Mouse (Mus musculus) skeletal muscle tissue, adult 2 months (tissue): ENCODE measurements at regions not wholly inside any gene's neighbourhood (a gene's known extent, or its start where the extent isn't known, plus 50 kb on each side); places are given as distances from the start of the nearest gene placed in this dataset.

Experiments
- DNase-seq: peaks from one replicate; pipeline ENCODE4 v3.0.0-alpha.2; 2012; ENCODE audit warnings: low read depth, low spot score

DNA sequence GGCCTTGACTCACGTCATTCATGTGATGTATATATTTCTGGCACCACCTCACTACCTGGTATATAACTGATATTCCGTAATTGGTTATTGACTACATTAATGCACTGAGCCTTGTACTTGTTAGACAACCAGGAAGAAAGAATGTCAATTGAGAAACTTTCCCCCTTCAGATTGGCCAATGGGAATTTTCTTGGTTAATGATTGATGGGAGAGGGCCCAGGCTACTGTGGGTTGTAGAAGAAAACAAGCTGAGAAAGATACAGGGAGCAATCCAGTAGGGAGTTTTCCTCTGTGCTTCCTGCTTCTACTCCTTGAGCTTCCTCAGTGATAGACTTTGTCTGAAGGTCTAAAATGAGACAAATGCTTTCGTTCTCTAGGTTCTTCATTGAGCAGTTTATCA, 1866.1 kb upstream of the Lrrc6 start:
- DNase-seq: no peak

- DNase-seq: peak; percentile 99
Measured at GRCm38 (mm10) chr15:68363058-68363735, 1862.5 kb upstream of the Lrrc6 start.

GRCm38 (mm10) chr15:68362081-68363057, 1861.7 kb upstream of the Lrrc6 start:
- DNase-seq: peak; percentile 54

DNA sequence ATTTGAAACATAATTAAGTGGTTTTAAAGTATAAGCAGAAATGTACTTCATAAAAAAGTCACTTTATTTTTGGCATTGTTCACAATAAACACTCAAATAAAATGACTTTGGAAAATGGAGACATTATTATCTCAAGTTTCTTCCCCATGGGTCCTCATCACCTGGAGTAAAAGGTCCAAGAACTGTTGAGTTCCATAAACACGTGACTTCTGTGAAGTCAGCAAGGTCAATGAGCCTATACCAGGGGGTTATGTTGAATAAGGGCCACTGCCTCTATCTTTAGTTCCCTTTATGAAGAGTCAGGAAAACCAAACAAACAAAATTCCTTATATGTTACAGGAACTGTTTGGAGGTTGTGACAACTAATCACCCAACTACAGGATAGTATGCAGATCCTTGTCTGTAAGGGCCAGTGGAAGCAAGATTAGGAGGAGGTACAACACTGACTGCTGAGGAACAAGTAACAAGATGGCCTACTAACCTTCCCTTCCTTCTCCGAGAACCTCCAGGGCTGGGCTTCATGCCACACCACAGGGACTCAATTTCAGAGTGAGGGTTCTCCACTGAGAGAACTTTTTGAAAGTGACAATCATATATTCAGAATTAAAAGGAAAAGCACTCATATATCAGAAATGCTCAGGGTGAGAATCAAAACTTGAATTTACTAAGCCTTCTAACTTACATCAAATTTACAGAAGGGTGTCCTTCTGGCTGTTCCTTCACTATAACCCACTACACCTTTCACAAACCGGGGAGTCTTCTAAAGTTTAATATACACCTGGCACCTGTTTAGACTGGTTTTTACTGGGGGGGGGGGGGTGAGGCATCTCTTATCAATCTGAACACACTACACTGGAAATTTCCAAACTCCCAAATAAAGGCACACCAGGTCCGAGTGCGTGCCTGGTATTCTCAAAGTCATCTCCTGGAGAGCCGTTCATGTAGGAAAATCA, 1860.5 kb upstream of the Lrrc6 start:
- DNase-seq: no peak

DNA sequence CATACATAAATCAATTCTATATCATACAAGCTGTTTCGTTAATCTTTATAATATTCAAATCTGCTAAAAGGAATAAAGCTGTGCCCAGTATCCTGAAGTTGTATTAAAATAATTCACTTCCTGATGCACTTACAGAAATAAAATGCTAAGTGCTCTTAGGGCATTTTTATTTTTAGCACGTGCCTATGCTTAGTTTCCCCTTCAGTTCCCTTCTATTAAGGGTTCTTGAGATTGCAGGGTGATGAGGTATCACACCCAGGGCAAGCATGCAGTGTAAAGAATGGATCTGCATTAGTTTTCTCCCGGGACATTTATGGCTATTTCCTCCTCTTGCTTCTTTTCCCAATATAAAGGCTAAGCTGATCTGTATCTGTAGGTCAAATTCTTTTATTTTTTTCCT, 1858.8 kb upstream of the Lrrc6 start:
- DNase-seq: no peak

DNA sequence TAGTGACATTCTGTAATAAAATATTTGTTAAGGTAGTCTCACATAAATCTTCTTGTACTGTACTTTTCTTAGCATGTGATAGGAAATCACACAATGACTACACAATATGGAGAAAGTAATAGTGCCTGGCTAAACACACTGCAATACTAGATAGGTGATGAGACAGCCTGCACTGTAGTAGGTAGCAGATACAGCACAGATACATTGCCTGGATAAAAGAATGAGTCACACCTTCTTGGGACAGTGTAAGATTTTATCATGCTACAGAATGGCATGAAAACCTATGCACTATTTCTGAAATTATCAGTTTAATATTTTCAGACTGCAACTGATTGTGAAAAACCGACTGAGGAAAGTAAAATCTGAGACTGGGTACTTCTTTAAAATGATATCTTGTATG, 1855.2 kb upstream of the Lrrc6 start:
- no peak for DNase-seq

GRCm38 (mm10) chr15:68344652-68345051, 1843.9 kb upstream of the Lrrc6 start:
- DNase-seq: no peak

DNA sequence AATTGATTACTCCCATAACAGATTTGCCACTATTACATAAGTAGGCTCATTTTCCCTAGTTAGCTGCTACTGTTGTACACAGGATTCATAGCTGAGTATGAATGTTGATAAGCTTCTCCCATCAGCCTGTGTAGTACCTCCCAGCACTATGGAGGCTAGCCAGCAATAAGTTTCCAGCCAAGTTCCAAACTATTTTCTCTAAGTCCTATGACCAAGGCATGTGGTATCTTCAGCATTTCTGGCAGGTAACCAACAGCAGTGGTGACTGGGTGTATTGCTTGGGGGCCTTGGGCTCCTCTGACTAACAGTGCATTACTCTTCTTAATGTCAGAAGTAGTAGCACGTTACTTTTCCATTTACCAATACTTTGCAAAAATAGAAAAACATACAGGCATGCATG, 1841.8 kb upstream of the Lrrc6 start:
- DNase-seq: peak; percentile 21

- no peak for DNase-seq
Measured at GRCm38 (mm10) chr15:68341056-68341455, 1840.3 kb upstream of the Lrrc6 start.

DNA sequence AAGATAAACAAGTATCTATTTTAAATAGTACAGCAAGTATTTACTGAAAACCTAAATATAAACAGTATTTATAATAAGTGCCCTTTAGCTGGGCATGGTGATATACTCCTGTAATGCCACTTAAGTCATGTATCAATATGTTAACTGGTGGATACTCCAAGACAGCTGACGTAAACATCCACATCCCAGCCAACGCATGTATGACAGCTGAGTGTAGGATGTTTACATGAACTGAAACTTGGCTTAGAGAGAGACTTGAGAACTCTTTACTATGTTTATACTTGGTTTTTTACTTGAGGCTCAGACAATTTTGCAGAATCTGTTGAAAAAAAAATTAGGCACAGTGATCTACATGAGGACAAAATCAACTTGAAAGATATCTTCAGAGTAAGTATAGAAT, 1836.6 kb upstream of the Lrrc6 start:
- no peak for DNase-seq

DNA sequence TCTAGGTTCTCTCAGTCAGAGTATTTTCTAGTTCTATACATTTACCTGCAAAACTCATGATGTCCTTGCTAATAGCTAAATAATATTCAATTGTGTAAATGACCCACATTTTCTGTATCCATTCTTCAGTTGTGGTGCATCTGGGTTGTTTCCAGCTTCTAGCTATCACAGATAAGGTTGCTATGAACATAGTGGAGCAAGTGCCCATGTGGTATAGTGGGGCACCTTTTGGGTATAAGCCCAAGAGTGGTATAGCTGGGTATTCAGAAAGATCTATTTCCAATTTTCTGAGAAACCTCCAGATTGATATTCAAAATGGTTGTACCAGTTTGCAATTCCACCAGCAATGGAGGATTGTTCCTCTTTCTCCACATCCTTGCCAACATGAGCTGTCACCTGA, 1835.1 kb upstream of the Lrrc6 start:
- DNase-seq: no peak

GRCm38 (mm10) chr15:68316116-68316515, 1815.4 kb upstream of the Lrrc6 start:
- DNase-seq: no peak
